22 mouse cellular contexts compared by ENCODE assay signal in genomic region chr13:73488105-73488504, GRCm38 (mm10). TPM values are rescaled to one million over a fixed set of nuclear protein-coding genes. Genes with fewer than 3 reads are reported as not detected.
DNase-seq lines count a peak whose midpoint lies in the region; ATAC-seq and TF ChIP-seq lines count a peak whose summit lies in the region.
"Had no signal": no experiment of that assay in that cellular context is flagged by ENCODE, and none has a peak within 500 bp of the region (broad histone marks: within the 10 kb centered on the region; RNA-seq: fewer than 3 reads in every experiment).

No protein-coding gene starts in this region.

- no peak for TF ChIP-seq CTCF in stomach, postnatal 0 days (IDR thresholded peaks at IDR 0.05; ENCODE audit: low read depth)

- ATAC-seq in liver, embryonic 13.5 days (ENCODE audit: low read depth), result peak; percentile 10; the same call in 1 of the 2 replicates
- ATAC-seq in stomach, postnatal 0 days (ENCODE audit: low FRiP score, low TSS enrichment), result no peak
- ATAC-seq: forebrain, embryonic 13.5 days; forebrain, postnatal 0 days had no signal

- H3K4me2 ChIP-seq in liver, embryonic 13.5 days, result no peak overlapping the region
- H3K4me2 ChIP-seq in stomach, postnatal 0 days (replicated peaks; ENCODE audit: low read depth), result no peak overlapping the region
- H3K4me2 ChIP-seq: forebrain, embryonic 13.5 days; heart, embryonic 13.5 days; hindbrain, embryonic 15.5 days had no signal

- no peak overlapping the region for H3K27ac ChIP-seq in liver, embryonic 13.5 days
- no peak overlapping the region for H3K27ac ChIP-seq in stomach, postnatal 0 days (replicated peaks)
- H3K27ac ChIP-seq: embryonic facial prominence, embryonic 10.5 days; forebrain, embryonic 13.5 days; heart, embryonic 13.5 days; hindbrain, embryonic 15.5 days had no signal

- intact Hi-C loops in gastrocnemius, postnatal 14 days (cut with DNase I; ENCODE audit: low total_unique reads), result no loop called here

- DNase-seq in liver, embryonic 13.5 days, result no peak
- DNase-seq in liver (no peak), R1 (ENCODE audit: low read depth, low spot score) (peak; percentile 25)
- DNase-seq in CD4-positive helper T cell, adult 2 months (ENCODE audit: low read depth, low spot score), result peak; percentile 44
- peak; percentile 67 for DNase-seq in induced T-regulatory cell, adult 2 months (ENCODE audit: low read depth)
- no peak for DNase-seq in stomach, postnatal 0 days (ENCODE audit: low spot score)
- DNase-seq in gastrocnemius, postnatal 14 days, result no peak
- no peak for DNase-seq in ovary, postnatal 36 days (ENCODE audit: low spot score)
- DNase-seq: adrenal gland, adult 2 months; adrenal gland, postnatal 36 days; B cell, adult 2 months; cerebellum, adult 2 months; forebrain, postnatal 0 days; gastrocnemius, postnatal 25 days; heart, postnatal 36 days had no signal

- 31% methylated on average over 3 of the region's 3 CpGs for WGBS in liver, embryonic 13.5 days (ENCODE audit: insufficient replicate concordance)
- WGBS in stomach, postnatal 0 days, result 53% methylated on average over 3 of the region's 3 CpGs

- no peaks in the 10 kb centered on the region for H3K9me3 ChIP-seq in liver, embryonic 13.5 days (replicated peaks)
- H3K9me3 ChIP-seq in stomach, postnatal 0 days (ENCODE audit: control insufficient read depth, low read length), result no peaks in the 10 kb centered on the region
- H3K9me3 ChIP-seq: hindbrain, embryonic 15.5 days had no signal

- peaks cover 97% of the 10 kb centered on the region for H3K4me1 ChIP-seq in liver, embryonic 13.5 days (replicated peaks)
- H3K4me1 ChIP-seq in stomach, postnatal 0 days (replicated peaks; ENCODE audit: control insufficient read depth, insufficient read depth), result no peaks in the 10 kb centered on the region
- H3K4me1 ChIP-seq: forebrain, embryonic 13.5 days; hindbrain, embryonic 15.5 days had no signal

- H3K27me3 ChIP-seq in liver, embryonic 13.5 days, result no peaks in the 10 kb centered on the region
- no peaks in the 10 kb centered on the region for H3K27me3 ChIP-seq in stomach, postnatal 0 days (ENCODE audit: control insufficient read depth, insufficient read depth, low read length)
- H3K27me3 ChIP-seq: forebrain, embryonic 13.5 days; heart, embryonic 13.5 days; hindbrain, embryonic 15.5 days had no signal

- H3K4me3 ChIP-seq in liver, embryonic 13.5 days (replicated peaks), result no peak overlapping the region
- H3K4me3 ChIP-seq in stomach, postnatal 0 days (ENCODE audit: low read depth, low read length), result no peak overlapping the region
- H3K4me3 ChIP-seq: embryonic facial prominence, embryonic 10.5 days; forebrain, embryonic 13.5 days; heart, embryonic 13.5 days; hindbrain, embryonic 15.5 days had no signal

- H3K9ac ChIP-seq in liver, embryonic 13.5 days, result no peak overlapping the region
- H3K9ac ChIP-seq in stomach, postnatal 0 days (ENCODE audit: low read length), result no peak overlapping the region
- H3K9ac ChIP-seq: forebrain, embryonic 13.5 days; forebrain, postnatal 0 days; heart, embryonic 13.5 days; hindbrain, embryonic 15.5 days had no signal

- no peak for TF ChIP-seq EP300 in stomach, postnatal 0 days (optimal IDR thresholded peaks at IDR 0.05)

- H3K36me3 ChIP-seq in liver, embryonic 13.5 days, result peaks cover 100% of the 10 kb centered on the region
- H3K36me3 ChIP-seq in stomach, postnatal 0 days (ENCODE audit: control insufficient read depth, insufficient read depth, low read length), result 0 out of 2 replicates have a peak, but pooled peaks cover 6% of the 10 kb centered on the region

RNA-seq across cellular contexts. Expression of gene Lpcat1, which starts 21.1 kb away (rescaled TPM):
- polyA plus RNA-seq in liver, embryonic 13.5 days (2015; fragmentation: Nextera tagmentation; extraction: Ambion mirVana), result 77.9 and 83.7 TPM in 2 replicates
- polyA plus RNA-seq in stomach, postnatal 0 days (2015; fragmentation: Nextera tagmentation; extraction: Ambion mirVana), result 8.5 and 8.6 TPM in 2 replicates
- total RNA-seq in gastrocnemius, postnatal 14 days (2021), result 1 to 10 TPM; 6.0 to 7.5 TPM

RNA-seq across cellular contexts. Expression of gene Slc6a3, which starts 48.4 kb away (rescaled TPM):
- polyA plus RNA-seq in liver, embryonic 13.5 days (2015; fragmentation: Nextera tagmentation; extraction: Ambion mirVana), result 0.70 and 1.0 TPM in 2 replicates
- polyA plus RNA-seq in stomach, postnatal 0 days (2015; fragmentation: Nextera tagmentation; extraction: Ambion mirVana), result 0.05 TPM in 1 of 2 replicates, not detected in the other
- total RNA-seq in gastrocnemius, postnatal 14 days (2021), result not detected
- total RNA-seq: adrenal gland, postnatal 36 days; gastrocnemius, adult 18-20 months; gastrocnemius, postnatal 25 days; heart, postnatal 36 days had no signal
- polyA plus RNA-seq: embryonic facial prominence, embryonic 10.5 days; embryonic facial prominence, embryonic 14.5 days; heart, embryonic 13.5 days; heart, postnatal 0 days had no signal

Comparison
In these comparisons a context has a peak if more than half of its experiments do, and no peak if none do; other contexts are left out.
1. DNase-seq: peak in CD4-positive helper T cell, adult 2 months (single experiment), R1 (single experiment) and induced T-regulatory cell, adult 2 months (single experiment); none in liver, embryonic 13.5 days (single experiment), liver (single experiment), stomach, postnatal 0 days (single experiment), gastrocnemius, postnatal 14 days (single experiment) and ovary, postnatal 36 days (single experiment).